Mouse (Mus musculus) T-helper 17 cell (primary cell): ENCODE data around the gene Gm14685.
"Not testable (repeated sequence)": the region's sequence is repeated elsewhere in the genome, so short reads cannot be mapped to it uniquely, and the experiment has no call there.

Source experiments
- in situ Hi-C, 2 experiments: fragments of 300-600 bp; cut with MboI, MseI; formaldehyde crosslinking; loops; 1 replicate in 1 of 2; 2 replicates in 1 of 2; pipeline ENCODE4 v1.15.1; 2025; ENCODE audit warnings: high pct_unique_total_duplicates in 2 of 2

Gm14685 gene

DNA sequence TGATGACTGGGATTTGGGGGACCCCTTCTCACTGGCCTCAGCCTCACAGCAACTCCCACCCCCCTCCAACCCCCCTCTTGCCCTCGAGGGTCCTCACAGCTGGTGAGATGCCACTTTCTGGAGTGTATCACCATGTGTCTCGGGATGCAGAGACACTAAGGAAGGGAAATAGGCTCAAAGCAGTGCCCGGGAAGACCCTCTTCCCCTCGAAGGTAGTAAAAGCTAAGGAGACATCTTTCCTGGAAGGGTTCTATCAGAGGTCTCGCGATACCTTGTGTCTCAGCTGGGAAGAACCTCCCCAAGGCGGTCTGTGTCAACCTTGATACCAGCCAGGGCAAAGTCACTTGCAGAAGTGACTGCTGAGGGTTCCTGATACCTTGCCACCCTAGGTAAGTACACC lies at the start of gene Gm14685:
Gm14685 (plus strand) TSS at position 301 of the 400 bp plus-strand sequence.
- in situ Hi-C loops = not testable (repeated sequence)

GRCm38 (mm10) chrX:73082267-73083055 lies 34.4 kb upstream of the Gm14685 start, which contains the start of gene Xlr4a:
Gene Xlr4a, minus strand, starts transcription at chrX:73082478.
- in situ Hi-C loops = not testable (repeated sequence)

GRCm38 (mm10) chrX:73096941-73097508 lies 19.8 kb upstream of the Gm14685 start, which contains the start of gene Xlr3a:
Gene Xlr3a, minus strand, starts transcription at chrX:73097095.
- in situ Hi-C loops = loop anchor here (5.0 kb wide), 2 partner anchors 1600 to 1810 kb away; no protein-coding TSS in a partner anchor

DNA sequence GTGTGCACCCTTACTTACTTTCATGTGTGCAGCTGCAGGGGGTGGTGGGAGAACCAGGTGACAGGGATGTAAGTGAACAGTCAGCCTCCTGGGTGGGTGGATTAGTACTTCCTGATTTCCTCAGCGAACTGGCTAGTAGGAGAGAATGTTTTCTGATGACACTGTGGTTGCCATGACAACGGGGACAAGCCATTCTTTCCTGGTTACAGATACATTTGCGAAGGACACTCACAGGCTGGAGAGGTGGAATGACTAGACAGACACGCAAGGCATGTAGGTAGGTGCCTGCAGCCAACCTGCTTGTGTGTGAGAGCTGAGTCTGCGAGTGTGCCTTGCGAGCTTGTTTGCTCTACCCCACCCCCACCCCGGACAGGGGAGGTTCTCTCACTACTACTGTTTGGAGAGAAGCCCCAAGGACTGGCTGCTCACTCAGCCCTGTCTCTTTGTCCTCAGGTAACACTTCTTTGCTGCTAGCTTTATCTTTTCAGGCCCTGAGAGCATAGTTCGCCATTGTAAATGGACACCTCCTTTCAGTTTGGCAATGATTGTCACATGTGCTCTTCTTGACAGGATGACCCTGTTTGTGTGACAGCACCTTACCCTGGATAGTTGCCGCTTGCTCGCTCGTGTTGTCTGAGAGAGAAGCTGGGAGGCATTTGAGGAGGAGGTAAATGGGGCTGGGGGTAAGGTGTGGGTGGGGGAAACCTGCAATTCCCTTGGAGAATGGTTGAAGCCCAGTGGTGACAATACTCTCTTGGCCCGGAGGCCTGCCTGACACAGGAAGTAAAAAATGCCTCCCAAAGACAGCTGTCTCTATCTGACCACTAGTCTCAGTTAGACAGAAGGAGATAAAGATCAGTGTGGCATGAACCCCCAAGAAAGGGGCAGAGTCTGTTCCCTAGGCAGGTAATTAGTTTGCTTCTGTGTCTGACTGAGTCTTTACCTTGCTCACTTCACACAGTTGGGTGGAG lies 6.3 kb downstream of the Gm14685 start:
- in situ Hi-C loops = not testable (repeated sequence)

GRCm38 (mm10) chrX:73143218-73143618 lies 26.4 kb downstream of the Gm14685 start:
- in situ Hi-C loops = loop anchor here in 1 of 2 experiments (25.0 kb wide), 1 partner anchor 1644 kb away; no protein-coding TSS in a partner anchor

GRCm38 (mm10) chrX:73148496-73148895 lies 31.6 kb downstream of the Gm14685 start, which contains the start of gene Xlr5b:
Gene Xlr5b, plus strand, starts transcription at chrX:73148796.
- in situ Hi-C loops = loop anchor here (5.0 to 25.0 kb wide), 3 partner anchors 44 to 1639 kb away; partner anchors contain the start of genes Xlr3b (in 1 of the 2), Xlr5a (in 1 of the 2) and Xlr5c (in 1 of the 2)

GRCm38 (mm10) chrX:73149350-73149749 lies 32.5 kb downstream of the Gm14685 start, which contains the start of gene DXBay18:
Gene DXBay18, minus strand, starts transcription at chrX:73149450.
- in situ Hi-C loops = loop anchor here (5.0 to 25.0 kb wide), 3 partner anchors 43 to 1638 kb away; partner anchors contain the start of genes Xlr3b (in 1 of the 2), Xlr5a (in 1 of the 2) and Xlr5c (in 1 of the 2)

DNA sequence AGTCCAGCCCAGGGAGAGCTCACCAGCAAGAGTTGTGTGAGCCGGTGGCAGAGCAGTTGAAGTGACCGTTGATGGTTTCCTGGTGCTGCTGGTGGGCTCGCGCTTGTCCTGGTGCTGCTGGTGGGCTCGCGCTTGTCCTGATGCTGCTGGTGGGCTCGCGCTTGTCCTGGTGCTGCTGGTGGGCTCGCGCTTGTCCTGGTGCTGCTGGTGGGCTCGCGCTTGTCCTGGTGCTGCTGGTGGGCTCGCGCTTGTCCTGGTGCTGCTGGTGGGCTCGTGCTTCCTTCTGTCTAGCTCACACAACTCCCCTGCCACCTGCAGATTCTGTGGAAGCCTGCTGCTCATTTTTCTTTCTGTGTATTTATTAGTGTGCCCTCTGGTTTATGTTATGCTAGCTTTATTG lies 60.0 kb downstream of the Gm14685 start, which contains the start of gene Spin2d:
Spin2d (minus strand) TSS at position 101 of the 400 bp plus-strand sequence.
- in situ Hi-C loops = not testable (repeated sequence)
